Mouse (Mus musculus) Patski (cell line): ENCODE results near the gene Trim8. TPM values are rescaled to one million over a fixed set of nuclear protein-coding genes. Genes with fewer than 3 reads are reported as not detected.

ENCODE experiments used
- ATAC-seq: fragments of 100-300 bp; one replicate; pipeline ENCODE4 v1.8.0; 2021
- CTCF ChIA-PET: fragments of 350-600 bp; sonication (Branson Sonifier 250); formaldehyde crosslinking; loops from one replicate; lab custom pipeline; 2022; ENCODE audit warnings: inconsistent platforms; lab: Charles Lee
- POLR2A ChIA-PET: fragments of 350-600 bp; sonication (Branson Sonifier 250); formaldehyde crosslinking; loops from one replicate; lab custom pipeline; 2022; ENCODE audit warnings: antibody characterized with exemption, inconsistent platforms; lab: Charles Lee
- DNase-seq: peaks from one replicate; pipeline ENCODE4 v3.0.0-alpha.2; 2011; ENCODE audit warnings: low read depth, low spot score
- H3K27me3 ChIP-seq: fragments of 371-371 bp; one replicate; pipeline ENCODE4 v1.5.1; 2021
- CTCF ChIP-seq: fragments of 100-300 bp; IDR thresholded peaks from one replicate; pipeline ENCODE4 v1.5.1; 2021
- in situ Hi-C: fragments of 300-500 bp; cut with MboI; formaldehyde crosslinking; loops from 3 replicates; pipeline ENCODE4 v1.11.1; 2018; ENCODE audit warnings: low pct_unique_long_range_greater_than_20kb, mixed read lengths
- polyA plus RNA-seq: library from polyadenylated mRNA; unstranded; gene quantifications from one replicate; pipeline ENCODE4 v1.2.3, GENCODE M21; 2021

Trim8 gene
- polyA plus RNA-seq, 1 experiment from 2014 or later: 89.9 TPM

DNA sequence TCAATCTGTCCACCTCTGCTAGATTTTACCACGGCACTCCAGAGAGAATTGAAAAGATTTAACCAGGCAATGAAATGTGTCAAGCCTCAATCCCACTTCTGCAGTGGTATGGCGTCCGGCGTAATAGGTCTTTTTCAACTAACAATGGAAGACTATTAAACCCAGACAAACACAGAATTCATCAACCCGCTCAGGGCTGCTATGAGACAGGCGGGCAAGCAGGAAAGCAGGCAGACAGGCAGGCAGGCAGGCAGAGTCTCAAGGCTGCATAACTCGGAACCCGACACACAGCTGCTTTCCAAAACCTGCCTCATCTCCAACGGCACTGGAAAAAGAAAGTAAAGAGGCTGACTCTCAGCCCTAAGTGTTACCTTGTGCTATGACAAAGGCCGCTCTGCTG, 46.6 kb downstream of the Trim8 start:
- in situ Hi-C loops: no loop called here
- POLR2A ChIA-PET: no interaction called here
- H3K27me3 ChIP-seq: no peaks in the 10 kb centered on the region
- CTCF ChIA-PET: interaction anchor here (0.9 to 1.0 kb wide), 2 partner anchors 24 to 173 kb away, joined by 3 read pairs; no protein-coding TSS in a partner anchor
- TF ChIP-seq CTCF: no peak
- no peak for ATAC-seq
- no peak for DNase-seq

GRCm38 (mm10) chr19:46550385-46550784, 48.9 kb downstream of the Trim8 start:
- ATAC-seq: no peak
- H3K27me3 ChIP-seq: no peaks in the 10 kb centered on the region
- no peak for DNase-seq
- ChIA-PET POLR2A (no interaction called here), CTCF (no interaction called here)
- no peak for TF ChIP-seq CTCF
- in situ Hi-C loops: no loop called here

DNA sequence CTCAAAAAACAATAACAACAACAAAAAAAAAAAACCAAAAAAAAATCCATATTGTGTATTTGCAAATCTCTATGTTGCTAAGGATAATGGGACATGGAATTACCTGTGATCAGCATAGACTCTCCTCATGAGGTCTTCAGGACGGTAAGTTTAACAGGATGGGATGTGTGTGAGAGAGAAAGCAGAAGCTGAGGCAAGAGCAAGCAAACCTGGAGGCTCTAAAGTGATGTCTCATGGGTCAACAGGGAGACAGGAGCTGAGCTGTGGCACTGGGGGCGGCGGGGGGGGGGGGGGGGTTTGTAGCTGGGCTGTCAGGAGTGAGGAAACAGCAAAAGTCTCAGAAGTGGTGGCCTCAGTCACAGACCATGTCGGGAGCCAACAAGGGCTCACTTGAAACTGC, 51.0 kb downstream of the Trim8 start:
- no peaks in the 10 kb centered on the region for H3K27me3 ChIP-seq
- CTCF ChIA-PET: no interaction called here
- DNase-seq (no peak), ATAC-seq (no peak)
- TF ChIP-seq CTCF: no peak
- POLR2A ChIA-PET: no interaction called here
- in situ Hi-C loops: no loop called here

GRCm38 (mm10) chr19:46553541-46553955, 52.0 kb downstream of the Trim8 start:
- no peak for TF ChIP-seq CTCF
- no peaks in the 10 kb centered on the region for H3K27me3 ChIP-seq
- CTCF ChIA-PET: no interaction called here
- in situ Hi-C loops: no loop called here
- no peak for ATAC-seq
- POLR2A ChIA-PET: no interaction called here
- no peak for DNase-seq

- no peak for TF ChIP-seq CTCF
- ATAC-seq: no peak
These were observed 56.5 kb downstream of the Trim8 start for GRCm38 (mm10) chr19:46558009-46558408.

GRCm38 (mm10) chr19:46558631-46559030, 57.1 kb downstream of the Trim8 start:
- DNase-seq (no peak), ATAC-seq (no peak)
- no peaks in the 10 kb centered on the region for H3K27me3 ChIP-seq
- ChIA-PET POLR2A (interaction anchor here (0.6 kb wide), 1 partner anchor 150 kb away, joined by 4 read pairs; no protein-coding TSS in a partner anchor), CTCF (no interaction called here)
- in situ Hi-C loops: no loop called here
- no peak for TF ChIP-seq CTCF

More at GRCm38 (mm10) chr19:46558009-46558408, 56.5 kb downstream of the Trim8 start:
- DNase-seq: no peak
- no peaks in the 10 kb centered on the region for H3K27me3 ChIP-seq
- ChIA-PET POLR2A (interaction anchor here (0.5 to 0.6 kb wide), 3 partner anchors 38 to 149 kb away, joined by 3 to 11 read pairs (median 4); no protein-coding TSS in a partner anchor), CTCF (interaction anchor here (0.9 kb wide), 1 partner anchor 24 kb away, joined by 3 read pairs; no protein-coding TSS in a partner anchor)
- in situ Hi-C loops: no loop called here

- DNase-seq: peak; percentile 43
- TF ChIP-seq CTCF: peak; percentile 90
- ChIA-PET POLR2A (no interaction called here), CTCF (interaction anchor here (1.1 to 1.8 kb wide), 2 partner anchors 9 to 18 kb away, joined by 3 to 5 read pairs; no protein-coding TSS in a partner anchor)
- in situ Hi-C loops: no loop called here
- peak; percentile 78 for ATAC-seq
- no peaks in the 10 kb centered on the region for H3K27me3 ChIP-seq
These were observed 60.6 kb downstream of the Trim8 start for GRCm38 (mm10) chr19:46562132-46562531.

GRCm38 (mm10) chr19:46562581-46563515, 61.3 kb downstream of the Trim8 start:
- ATAC-seq (no peak), DNase-seq (no peak)
- CTCF ChIA-PET: interaction anchor here (1.2 to 1.8 kb wide), 2 partner anchors 18 to 125 kb away, joined by 3 to 5 read pairs; no protein-coding TSS in a partner anchor
- TF ChIP-seq CTCF: no peak
- POLR2A ChIA-PET: no interaction called here
- no peaks in the 10 kb centered on the region for H3K27me3 ChIP-seq
- in situ Hi-C loops: no loop called here

GRCm38 (mm10) chr19:46563603-46564002, 62.1 kb downstream of the Trim8 start:
- DNase-seq (no peak), ATAC-seq (no peak)
- ChIA-PET POLR2A (no interaction called here), CTCF (interaction anchor here (1.2 kb wide), 1 partner anchor 124 kb away, joined by 3 read pairs; no protein-coding TSS in a partner anchor)
- in situ Hi-C loops: no loop called here
- TF ChIP-seq CTCF: no peak
- H3K27me3 ChIP-seq: no peaks in the 10 kb centered on the region

DNA sequence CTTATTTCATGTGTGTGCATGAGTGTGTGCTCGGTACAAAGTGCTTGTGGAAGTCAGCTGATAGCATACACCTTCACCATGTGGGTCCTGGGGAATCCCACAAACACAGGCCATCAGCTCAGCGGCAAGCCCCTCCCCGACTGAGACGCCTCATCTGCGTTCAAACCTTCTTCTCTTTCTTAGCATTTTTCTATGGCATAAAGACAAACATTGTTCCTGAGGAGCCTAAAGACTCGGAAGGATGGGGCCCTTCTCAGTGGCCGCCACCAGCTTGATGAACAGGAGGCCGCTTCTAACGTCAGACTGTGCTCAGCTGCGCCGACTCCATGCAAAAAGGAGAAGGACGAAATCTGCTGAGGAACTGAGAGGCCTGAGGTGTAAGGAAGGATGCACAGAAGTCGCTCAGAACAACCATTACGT, 62.6 kb downstream of the Trim8 start:
- in situ Hi-C loops: no loop called here
- TF ChIP-seq CTCF: no peak

More for the DNA sequence above, 62.6 kb downstream of the Trim8 start:
- DNase-seq (no peak), ATAC-seq (no peak)
- ChIA-PET CTCF (interaction anchor here (1.2 kb wide), 1 partner anchor 124 kb away, joined by 3 read pairs; no protein-coding TSS in a partner anchor), POLR2A (no interaction called here)
- no peaks in the 10 kb centered on the region for H3K27me3 ChIP-seq

Other genes starting within 250 kb of the Trim8 start
- gene Nfkb2, start 197.4 kb upstream of the Trim8 start, polyA plus RNA-seq: 48.2 TPM
- gene Psd, start 174.5 kb upstream of the Trim8 start, polyA plus RNA-seq: 11.9 TPM
- 13.9 TPM for gene Fbxl15, start 173.5 kb upstream of the Trim8 start, polyA plus RNA-seq
- gene Cuedc2, start 163.0 kb upstream of the Trim8 start, polyA plus RNA-seq: 264 TPM
- gene Mfsd13a, start 160.6 kb upstream of the Trim8 start, polyA plus RNA-seq: 11.7 TPM
- gene 2310034G01Rik, start 151.4 kb upstream of the Trim8 start, polyA plus RNA-seq: 0.42 TPM
- 159 TPM for gene Actr1a, start 106.0 kb upstream of the Trim8 start, polyA plus RNA-seq
- 35.2 TPM for gene Sufu, start 104.8 kb upstream of the Trim8 start, polyA plus RNA-seq
- 187 TPM for gene Arl3, start 71.5 kb downstream of the Trim8 start, polyA plus RNA-seq
- 9.3 TPM for gene Sfxn2, start 71.7 kb downstream of the Trim8 start, polyA plus RNA-seq
- gene Wbp1l, start 97.4 kb downstream of the Trim8 start, polyA plus RNA-seq: 73.3 TPM
- gene Cyp17a1, start 171.5 kb downstream of the Trim8 start, polyA plus RNA-seq: not detected
- gene Borcs7, start 188.2 kb downstream of the Trim8 start, polyA plus RNA-seq: 8.3 TPM
- 0.13 TPM for gene As3mt, start 205.8 kb downstream of the Trim8 start, polyA plus RNA-seq